Mouse (Mus musculus): ENCODE data around the gene Actl7b. TPM values are rescaled to one million over a fixed set of nuclear protein-coding genes. Genes with fewer than 3 reads are reported as not detected.

The Actl7b gene
- total RNA-seq (2014; rRNA removed): not detected in 2 replicates
- polyA plus RNA-seq (2012; rRNA removed): not detected in 2 replicates

- Histone ChIP-seq H3K27ac (replicated peaks; ENCODE audit: insufficient read depth, low read depth, low read length) (no peak within 1 kb of the TSS), H3K36me3 (ENCODE audit: control insufficient read depth, insufficient read depth, low read length) (no peaks in the 10 kb centered on the region), H3K27me3 (ENCODE audit: control insufficient read depth, insufficient read depth, low read length) (no peaks in the 10 kb centered on the region), H3K79me2 (ENCODE audit: control insufficient read depth, insufficient read depth, low read length) (no peaks in the 10 kb centered on the region), H3K9ac (ENCODE audit: low read depth, low read length) (no peak within 1 kb of the TSS), H3K4me3 (ENCODE audit: insufficient read depth, low read depth, low read length) (no peak within 1 kb of the TSS), H3K4me1 (ENCODE audit: control insufficient read depth, insufficient read depth, low read length) (no peaks in the 10 kb centered on the region)
- 91% methylated on average over 13 of the region's 13 CpGs for WGBS
- TF ChIP-seq POLR2A (IDR thresholded peaks at IDR 0.05; ENCODE audit: extremely low read depth, insufficient read depth, low read length) (no peak), CTCF (IDR thresholded peaks at IDR 0.05; ENCODE audit: low read depth, low read length) (no peak)
- no peak for DNase-seq (ENCODE audit: extremely low read depth, low read depth, low spot score)
These were observed at the start of gene Actl7b for GRCm38 (mm10) chr4:56741041-56741493. Gene Actl7b, minus strand, starts transcription at chr4:56741443.

- no peaks in the 10 kb centered on the region for H3K79me2 ChIP-seq (ENCODE audit: control insufficient read depth, insufficient read depth, low read length)
- no peak for TF ChIP-seq POLR2A (IDR thresholded peaks at IDR 0.05; ENCODE audit: extremely low read depth, insufficient read depth, low read length)
- no peak for TF ChIP-seq CTCF (IDR thresholded peaks at IDR 0.05; ENCODE audit: low read depth, low read length)
- no peak overlapping the region for H3K4me3 ChIP-seq (ENCODE audit: insufficient read depth, low read depth, low read length)
- H3K27me3 ChIP-seq (ENCODE audit: control insufficient read depth, insufficient read depth, low read length): no peaks in the 10 kb centered on the region
- H3K4me1 ChIP-seq (ENCODE audit: control insufficient read depth, insufficient read depth, low read length): no peaks in the 10 kb centered on the region
- no peak overlapping the region for H3K9ac ChIP-seq (ENCODE audit: low read depth, low read length)
- no peak for DNase-seq (ENCODE audit: extremely low read depth, low read depth, low spot score)
- no peak overlapping the region for H3K27ac ChIP-seq (replicated peaks; ENCODE audit: insufficient read depth, low read depth, low read length)
- WGBS: 65% methylated on average over 1 of the region's 1 CpGs
- peaks cover 71% of the 10 kb centered on the region for H3K36me3 ChIP-seq (ENCODE audit: control insufficient read depth, insufficient read depth, low read length)
These were observed 29.8 kb upstream of the Actl7b start for GRCm38 (mm10) chr4:56771065-56771464.

DNA sequence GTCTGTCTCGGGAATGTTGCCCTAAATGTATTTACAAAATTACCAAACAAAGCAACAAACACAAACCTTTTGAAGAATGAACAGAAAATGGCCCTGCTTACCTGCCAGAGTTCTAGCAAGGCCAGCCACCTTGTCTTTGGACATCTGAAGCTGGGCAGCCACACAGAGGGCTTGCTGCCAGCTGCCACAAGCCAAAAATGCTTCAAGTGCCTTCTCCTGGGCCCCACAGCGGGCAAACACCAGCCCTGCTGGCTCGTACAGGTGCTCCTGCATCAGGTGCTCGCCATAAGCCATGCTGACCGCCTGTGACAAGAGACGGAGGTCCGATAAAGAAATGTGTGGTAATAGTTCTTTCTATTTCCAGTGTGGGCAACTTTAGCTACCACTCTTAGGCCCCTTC lies 27.7 kb upstream of the Actl7b start:
- no peak overlapping the region for H3K9ac ChIP-seq (ENCODE audit: low read depth, low read length)
- H3K4me1 ChIP-seq (ENCODE audit: control insufficient read depth, insufficient read depth, low read length): no peaks in the 10 kb centered on the region
- DNase-seq (ENCODE audit: extremely low read depth, low read depth, low spot score): no peak
- H3K27me3 ChIP-seq (ENCODE audit: control insufficient read depth, insufficient read depth, low read length): no peaks in the 10 kb centered on the region
- peaks cover 66% of the 10 kb centered on the region for H3K36me3 ChIP-seq (ENCODE audit: control insufficient read depth, insufficient read depth, low read length)
- no peak overlapping the region for H3K27ac ChIP-seq (replicated peaks; ENCODE audit: insufficient read depth, low read depth, low read length)
- no peak for TF ChIP-seq CTCF (IDR thresholded peaks at IDR 0.05; ENCODE audit: low read depth, low read length)
- TF ChIP-seq POLR2A (IDR thresholded peaks at IDR 0.05; ENCODE audit: extremely low read depth, insufficient read depth, low read length): no peak
- H3K4me3 ChIP-seq (ENCODE audit: insufficient read depth, low read depth, low read length): no peak overlapping the region
- 69% methylated on average over 7 of the region's 7 CpGs for WGBS
- H3K79me2 ChIP-seq (ENCODE audit: control insufficient read depth, insufficient read depth, low read length): no peaks in the 10 kb centered on the region

GRCm38 (mm10) chr4:56767861-56768284 lies 26.6 kb upstream of the Actl7b start:
- Histone ChIP-seq H3K27ac (replicated peaks; ENCODE audit: insufficient read depth, low read depth, low read length) (no peak overlapping the region), H3K36me3 (ENCODE audit: control insufficient read depth, insufficient read depth, low read length) (peaks cover 63% of the 10 kb centered on the region), H3K27me3 (ENCODE audit: control insufficient read depth, insufficient read depth, low read length) (no peaks in the 10 kb centered on the region), H3K4me1 (ENCODE audit: control insufficient read depth, insufficient read depth, low read length) (no peaks in the 10 kb centered on the region), H3K9ac (ENCODE audit: low read depth, low read length) (no peak overlapping the region), H3K79me2 (ENCODE audit: control insufficient read depth, insufficient read depth, low read length) (no peaks in the 10 kb centered on the region), H3K4me3 (ENCODE audit: insufficient read depth, low read depth, low read length) (no peak overlapping the region)
- WGBS: 61% methylated on average over 5 of the region's 5 CpGs
- no peak for DNase-seq (ENCODE audit: extremely low read depth, low read depth, low spot score)
- TF ChIP-seq POLR2A (IDR thresholded peaks at IDR 0.05; ENCODE audit: extremely low read depth, insufficient read depth, low read length): no peak
- no peak for TF ChIP-seq CTCF (IDR thresholded peaks at IDR 0.05; ENCODE audit: low read depth, low read length)

- no peak overlapping the region for H3K9ac ChIP-seq (ENCODE audit: low read depth, low read length)
- no peaks in the 10 kb centered on the region for H3K27me3 ChIP-seq (ENCODE audit: control insufficient read depth, insufficient read depth, low read length)
- 97% methylated on average over 1 of the region's 1 CpGs for WGBS
- H3K4me1 ChIP-seq (ENCODE audit: control insufficient read depth, insufficient read depth, low read length): no peaks in the 10 kb centered on the region
- TF ChIP-seq CTCF (IDR thresholded peaks at IDR 0.05; ENCODE audit: low read depth, low read length): no peak
- H3K27ac ChIP-seq (replicated peaks; ENCODE audit: insufficient read depth, low read depth, low read length): no peak overlapping the region
- H3K4me3 ChIP-seq (ENCODE audit: insufficient read depth, low read depth, low read length): no peak overlapping the region
- no peaks in the 10 kb centered on the region for H3K79me2 ChIP-seq (ENCODE audit: control insufficient read depth, insufficient read depth, low read length)
- H3K36me3 ChIP-seq (ENCODE audit: control insufficient read depth, insufficient read depth, low read length): peaks cover 59% of the 10 kb centered on the region
- DNase-seq (ENCODE audit: extremely low read depth, low read depth, low spot score): no peak
These were observed 16.4 kb upstream of the Actl7b start for GRCm38 (mm10) chr4:56757693-56758092.

DNA sequence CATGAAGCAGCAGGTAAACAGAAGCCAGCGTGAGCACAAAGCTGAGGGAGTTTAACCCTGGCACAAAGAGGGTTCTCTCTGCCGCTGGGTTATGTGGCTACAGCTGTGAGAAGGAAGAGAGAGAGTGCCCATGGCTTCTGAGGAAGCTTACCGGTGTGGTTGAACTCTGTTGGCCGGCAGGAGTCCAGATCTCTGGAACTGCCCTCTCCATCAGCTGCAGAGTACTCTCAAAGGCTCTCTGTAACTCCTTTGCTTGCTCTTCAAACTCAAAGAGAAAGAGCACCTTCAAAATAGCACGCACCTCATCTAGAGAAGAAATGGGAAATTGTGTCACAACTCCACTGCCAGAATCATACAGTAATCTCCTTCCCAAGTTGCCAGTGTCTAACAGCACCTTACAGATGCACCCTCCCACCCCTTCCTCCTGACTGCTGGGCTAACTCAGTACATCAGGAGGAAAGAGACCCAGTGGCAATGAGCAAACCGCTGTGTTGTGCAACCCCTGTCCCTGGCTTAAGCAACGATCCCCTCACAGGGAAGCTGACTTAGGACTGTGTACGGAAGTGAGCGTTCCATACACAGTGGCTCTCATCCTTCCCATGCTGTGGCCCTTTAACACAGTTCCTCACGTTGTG lies 15.8 kb upstream of the Actl7b start:
- no peaks in the 10 kb centered on the region for H3K27me3 ChIP-seq (ENCODE audit: control insufficient read depth, insufficient read depth, low read length)
- H3K4me1 ChIP-seq (ENCODE audit: control insufficient read depth, insufficient read depth, low read length): no peaks in the 10 kb centered on the region
- H3K36me3 ChIP-seq (ENCODE audit: control insufficient read depth, insufficient read depth, low read length): peaks cover 61% of the 10 kb centered on the region
- H3K4me3 ChIP-seq (ENCODE audit: insufficient read depth, low read depth, low read length): no peak overlapping the region
- peak; percentile 20 for DNase-seq (ENCODE audit: extremely low read depth, low read depth, low spot score)
- H3K79me2 ChIP-seq (ENCODE audit: control insufficient read depth, insufficient read depth, low read length): no peaks in the 10 kb centered on the region
- H3K27ac ChIP-seq (replicated peaks; ENCODE audit: insufficient read depth, low read depth, low read length): no peak overlapping the region
- 78% methylated on average over 10 of the region's 10 CpGs for WGBS
- no peak overlapping the region for H3K9ac ChIP-seq (ENCODE audit: low read depth, low read length)
- TF ChIP-seq POLR2A (IDR thresholded peaks at IDR 0.05; ENCODE audit: extremely low read depth, insufficient read depth, low read length): no peak
- TF ChIP-seq CTCF (IDR thresholded peaks at IDR 0.05; ENCODE audit: low read depth, low read length): no peak

Measured in liver, adult 2 months (tissue).